ENCODE assay signal across 12 mouse cellular contexts in the genomic region with DNA sequence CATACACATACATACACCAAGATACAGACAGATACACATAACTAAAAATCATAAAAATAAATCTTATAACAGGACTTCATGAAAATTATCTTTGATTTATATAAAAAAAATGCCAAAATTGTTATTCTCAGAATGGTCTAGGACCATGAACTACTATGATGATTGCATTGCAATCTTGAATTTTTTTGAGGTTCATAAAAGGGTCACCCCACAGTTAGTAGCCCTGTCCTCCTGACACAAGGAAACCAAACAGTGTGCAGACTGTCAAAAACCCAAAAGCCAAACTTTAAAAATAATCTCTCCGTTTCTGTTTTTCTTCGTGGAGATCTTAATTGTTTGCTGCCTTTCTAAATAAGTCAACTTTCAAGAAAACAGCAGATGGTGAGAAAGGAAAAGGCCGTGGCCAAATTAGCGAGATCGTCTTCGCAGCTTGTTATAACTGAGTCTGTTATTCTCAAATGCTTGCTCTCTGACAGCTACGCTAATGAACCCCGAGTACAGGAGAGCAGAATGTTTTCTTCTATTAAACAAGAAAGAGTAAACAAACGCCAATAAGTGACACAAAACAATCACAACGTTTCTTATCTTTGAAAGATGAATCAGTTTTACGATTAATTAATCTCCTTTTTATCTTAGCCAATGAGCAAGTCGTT.
DNase-seq lines count a peak whose midpoint lies in the region; ATAC-seq and TF ChIP-seq lines count a peak whose summit lies in the region.
"Had no signal": no experiment of that assay in that cellular context is flagged by ENCODE, and none has a peak within 500 bp of the region (broad histone marks: within the 10 kb centered on the region; RNA-seq: fewer than 3 reads in every experiment).

No protein-coding gene starts in this region.

- no peak overlapping the region for H3K27ac ChIP-seq in liver, adult 2 months (replicated peaks; ENCODE audit: insufficient read depth, low read depth, low read length)
- H3K27ac ChIP-seq in liver, postnatal 0 days (ENCODE audit: low read depth): no peak overlapping the region
- H3K27ac ChIP-seq in hindbrain, embryonic 13.5 days: no peak overlapping the region

- H3K4me3 ChIP-seq in liver, adult 2 months (ENCODE audit: insufficient read depth, low read depth, low read length): no peak overlapping the region
- H3K4me3 ChIP-seq in liver, postnatal 0 days (ENCODE audit: low read depth, low read length): no peak overlapping the region
- peak overlapping the region; percentile 18; the same call in 1 of the 2 replicates for H3K4me3 ChIP-seq in hindbrain, embryonic 13.5 days
- H3K4me3 ChIP-seq: erythroblast, embryonic 14.5 days had no signal

- H3K9me3 ChIP-seq in liver, postnatal 0 days (ENCODE audit: low read length): no peaks in the 10 kb centered on the region
- no peaks in the 10 kb centered on the region for H3K9me3 ChIP-seq in hindbrain, embryonic 13.5 days

- no peaks in the 10 kb centered on the region for H3K4me1 ChIP-seq in liver, adult 2 months (ENCODE audit: control insufficient read depth, insufficient read depth, low read length)
- H3K4me1 ChIP-seq in liver, postnatal 0 days (ENCODE audit: insufficient read depth): no peaks in the 10 kb centered on the region
- no peaks in the 10 kb centered on the region for H3K4me1 ChIP-seq in hindbrain, embryonic 13.5 days (replicated peaks)

- WGBS in liver, adult 2 months: 49% methylated on average over 12 of the region's 12 CpGs
- WGBS in liver, postnatal 0 days (ENCODE audit: insufficient replicate concordance): 50% methylated on average over 12 of the region's 12 CpGs
- WGBS in hindbrain, embryonic 13.5 days: 54% methylated on average over 12 of the region's 12 CpGs

- no peak for DNase-seq in frontal cortex, postnatal 14 days (ENCODE audit: low spot score in 2 of 2)
- DNase-seq in liver, adult 2 months (ENCODE audit: extremely low read depth, low read depth, low spot score): peak; percentile 32
- no peak for DNase-seq in liver, postnatal 0 days
- peak; percentile 3 for DNase-seq in retina, adult 2 months (ENCODE audit: low read depth, low spot score)
- no peak for DNase-seq in B cell, adult 2 months
- no peak for DNase-seq in left cerebral cortex, postnatal 14 days (ENCODE audit: low spot score in 2 of 2)
- DNase-seq: lung, postnatal 10 days had no signal

- no peak for TF ChIP-seq POLR2A in liver, adult 2 months (IDR thresholded peaks at IDR 0.05; ENCODE audit: extremely low read depth, insufficient read depth, low read length)

- TF ChIP-seq EP300 in liver, postnatal 0 days (IDR thresholded peaks at IDR 0.05; ENCODE audit: low read depth): no peak

- peak; percentile 56; the same call in 1 of the 2 replicates for ATAC-seq in frontal cortex, adult (ENCODE audit: low TSS enrichment)
- no peak for ATAC-seq in liver, postnatal 0 days
- ATAC-seq in hindbrain, embryonic 13.5 days (ENCODE audit: low FRiP score): no peak
- ATAC-seq: inflammation-experienced regulatory T-cells, adult 6 months had no signal

- H3K9ac ChIP-seq in liver, adult 2 months (ENCODE audit: low read depth, low read length): no peak overlapping the region
- no peak overlapping the region for H3K9ac ChIP-seq in liver, postnatal 0 days (replicated peaks)
- H3K9ac ChIP-seq in hindbrain, embryonic 13.5 days: no peak overlapping the region; the same call in 1 of the 2 replicates

- no peaks in the 10 kb centered on the region for H3K36me3 ChIP-seq in liver, adult 2 months (ENCODE audit: control insufficient read depth, insufficient read depth, low read length)
- no peaks in the 10 kb centered on the region for H3K36me3 ChIP-seq in liver, postnatal 0 days (replicated peaks; ENCODE audit: insufficient read depth, low read length)
- H3K36me3 ChIP-seq in hindbrain, embryonic 13.5 days: no peaks in the 10 kb centered on the region

- no peaks in the 10 kb centered on the region for H3K79me2 ChIP-seq in liver, adult 2 months (ENCODE audit: control insufficient read depth, insufficient read depth, low read length)

- TF ChIP-seq CTCF in liver, adult 2 months (IDR thresholded peaks at IDR 0.05; ENCODE audit: low read depth, low read length): no peak
- TF ChIP-seq CTCF in liver, postnatal 0 days (IDR thresholded peaks at IDR 0.05; ENCODE audit: low read depth): no peak

- intact Hi-C loops in left cerebral cortex, postnatal 14 days (cut with DNase I): loop anchor here (2.0 to 5.0 kb wide), 3 partner anchors 112 to 490 kb away; no protein-coding TSS in a partner anchor

- no peak overlapping the region; the same call in 1 of the 2 replicates for H3K4me2 ChIP-seq in liver, postnatal 0 days (ENCODE audit: low read depth, low read length)
- peak overlapping the region; percentile 41 for H3K4me2 ChIP-seq in hindbrain, embryonic 13.5 days

- no peaks in the 10 kb centered on the region for H3K27me3 ChIP-seq in liver, adult 2 months (ENCODE audit: control insufficient read depth, insufficient read depth, low read length)
- no peaks in the 10 kb centered on the region for H3K27me3 ChIP-seq in liver, postnatal 0 days (ENCODE audit: insufficient read depth, low read length)
- no peaks in the 10 kb centered on the region for H3K27me3 ChIP-seq in hindbrain, embryonic 13.5 days
- H3K27me3 ChIP-seq: CH12.LX had no signal

Comparison
In these comparisons a context has a peak if more than half of its experiments do, and no peak if none do; other contexts are left out.
1. DNase-seq: peak in liver, adult 2 months (single experiment) and retina, adult 2 months (single experiment); none in frontal cortex, postnatal 14 days (0 of 2), liver, postnatal 0 days (single experiment), B cell, adult 2 months (0 of 2) and left cerebral cortex, postnatal 14 days (0 of 2).